Mouse (Mus musculus): ENCODE results near the gene Cerk.

GRCm38 (mm10) chr15:86117115-86118100, 68.5 kb downstream of the Cerk start:
- no peak for TF ChIP-seq CTCF (IDR thresholded peaks at IDR 0.05; ENCODE audit: extremely low read depth, insufficient read depth, low read length)
- TF ChIP-seq POLR2A (IDR thresholded peaks at IDR 0.05; ENCODE audit: extremely low read depth, insufficient read depth, low read length) = no peak

Data from cortical plate, adult 2 months (tissue).